Mouse (Mus musculus) intestine, embryonic 15.5 days (tissue): ENCODE measurements around the gene Drg2. TPM values are rescaled to one million over a fixed set of nuclear protein-coding genes. Genes with fewer than 3 reads are reported as not detected.

Experiments used
- polyA plus RNA-seq: library from polyadenylated mRNA; unstranded; fragments of >200 nt; fragmentation: Nextera tagmentation; extraction: Ambion mirVana; gene quantifications from 2 replicates; pipeline ENCODE4 v1.2.1, GENCODE M21; 2015

The Drg2 gene
- polyA plus RNA-seq, 1 experiment from 2014 or later: 96.7 TPM

Other genes starting within 250 kb of the Drg2 start
- gene Srebf1, start 232.0 kb upstream of the Drg2 start, polyA plus RNA-seq: 89.5 and 108 TPM in 2 replicates
- gene Tom1l2, start 101.7 kb upstream of the Drg2 start, polyA plus RNA-seq: 22.3 and 27.1 TPM in 2 replicates
- gene Drc3, start 101.3 kb upstream of the Drg2 start, polyA plus RNA-seq: 1.9 and 2.1 TPM in 2 replicates
- 24.5 and 24.6 TPM in 2 replicates for gene Gid4, start 37.4 kb upstream of the Drg2 start, polyA plus RNA-seq
- gene Atpaf2, start 36.1 kb upstream of the Drg2 start, polyA plus RNA-seq: 57.6 and 62.7 TPM in 2 replicates
- gene Myo15, start 14.7 kb downstream of the Drg2 start, polyA plus RNA-seq: 0.18 and 0.19 TPM in 2 replicates
- 39.5 and 44.9 TPM in 2 replicates for gene Alkbh5, start 81.8 kb downstream of the Drg2 start, polyA plus RNA-seq
- gene Llgl1, start 245.1 kb downstream of the Drg2 start, polyA plus RNA-seq: 32.6 and 34.3 TPM in 2 replicates